In the genomic region with DNA sequence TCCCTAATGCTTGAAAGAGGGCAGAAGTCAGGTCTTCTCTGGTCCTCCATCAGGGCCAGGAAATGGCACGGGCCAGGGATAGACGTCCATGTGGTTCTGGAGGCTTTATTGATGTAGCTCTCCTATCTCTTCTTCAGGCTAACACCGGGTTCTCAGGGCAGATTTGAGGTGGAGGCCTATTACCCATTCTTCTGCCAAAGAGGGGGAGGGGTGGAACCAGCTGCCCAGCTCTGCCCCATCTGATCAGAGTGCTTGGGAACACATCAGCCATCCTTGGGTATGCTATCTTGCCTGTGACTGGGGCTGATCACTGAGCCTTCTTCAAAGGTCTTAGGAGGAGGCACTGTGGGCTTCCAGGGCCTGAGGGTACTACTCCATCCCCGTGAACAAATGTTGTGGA, we compare ENCODE assay signal across 12 mouse cellular contexts.
"Had no signal": no experiment of that assay in that cellular context is flagged by ENCODE, and none has a peak within 500 bp of the region (broad histone marks: within the 10 kb centered on the region; RNA-seq: fewer than 3 reads in every experiment).

No protein-coding gene starts in this region.

- DNase-seq: retina, postnatal 1 day; right cerebral cortex, adult 18-20 months; right cerebral cortex, postnatal 14 days; right cerebral cortex, postnatal 25 days; right cerebral cortex, postnatal 4 days; spleen, adult 18-20 months; thymus, adult 18-20 months; thymus, adult 2 months; thymus, postnatal 14 days; thymus, postnatal 25 days; thymus, postnatal 36 days; thymus, postnatal 4 days had no signal
